Mouse (Mus musculus) layer of hippocampus, adult 11-12 months (tissue): ENCODE data around the gene Zcchc24.

Experiments
- DNase-seq: peaks from one replicate; pipeline ENCODE4 v3.0.0; 2022; ENCODE audit warnings: low spot score

Zcchc24 gene

GRCm38 (mm10) chr14:25717718-25718117 is 51.1 kb downstream of the Zcchc24 start:
- DNase-seq: no peak

- no peak for DNase-seq
These were observed 52.3 kb downstream of the Zcchc24 start for GRCm38 (mm10) chr14:25716528-25716927.

- DNase-seq: no peak
These were observed 55.4 kb downstream of the Zcchc24 start for GRCm38 (mm10) chr14:25713443-25713842.

GRCm38 (mm10) chr14:25711602-25712001 is 57.2 kb downstream of the Zcchc24 start:
- no peak for DNase-seq

- no peak for DNase-seq
These were observed 57.7 kb downstream of the Zcchc24 start for GRCm38 (mm10) chr14:25711177-25711576.

- no peak for DNase-seq
These were observed 58.2 kb downstream of the Zcchc24 start for GRCm38 (mm10) chr14:25710681-25711080.

GRCm38 (mm10) chr14:25710073-25710472 is 58.8 kb downstream of the Zcchc24 start:
- no peak for DNase-seq

GRCm38 (mm10) chr14:25708917-25709316 is 59.9 kb downstream of the Zcchc24 start:
- DNase-seq: no peak

GRCm38 (mm10) chr14:25708451-25708850 is 60.4 kb downstream of the Zcchc24 start:
- no peak for DNase-seq

- peak; percentile 80 for DNase-seq
These were observed 61.1 kb downstream of the Zcchc24 start for GRCm38 (mm10) chr14:25707691-25708181.

- peak; percentile 45 for DNase-seq
These were observed 66.9 kb downstream of the Zcchc24 start for GRCm38 (mm10) chr14:25701986-25702385.

GRCm38 (mm10) chr14:25696356-25696755 is 72.5 kb downstream of the Zcchc24 start:
- DNase-seq: no peak

GRCm38 (mm10) chr14:25695059-25695458 is 73.8 kb downstream of the Zcchc24 start:
- no peak for DNase-seq

- DNase-seq: no peak
These were observed 74.3 kb downstream of the Zcchc24 start for GRCm38 (mm10) chr14:25694569-25694897.

GRCm38 (mm10) chr14:25693888-25694568 is 74.8 kb downstream of the Zcchc24 start, which contains the start of gene Ppif:
Gene Ppif (plus strand): TSS chr14:25694154.
- peak; percentile 97 for DNase-seq

GRCm38 (mm10) chr14:25693271-25693887 is 75.5 kb downstream of the Zcchc24 start:
- DNase-seq: no peak

GRCm38 (mm10) chr14:25686983-25687901 is 81.6 kb downstream of the Zcchc24 start:
- no peak for DNase-seq

- no peak for DNase-seq
These were observed 82.5 kb downstream of the Zcchc24 start for GRCm38 (mm10) chr14:25686216-25686945.

GRCm38 (mm10) chr14:25682020-25682419 is 86.8 kb downstream of the Zcchc24 start:
- no peak for DNase-seq

- no peak for DNase-seq
These were observed 89.2 kb downstream of the Zcchc24 start for GRCm38 (mm10) chr14:25679625-25680024.

- DNase-seq: no peak
These were observed 101.3 kb downstream of the Zcchc24 start for GRCm38 (mm10) chr14:25667587-25667986.
